Mouse (Mus musculus) limb, embryonic 14.5 days (tissue): ENCODE measurements around the gene Clec16a. TPM values are rescaled to one million over a fixed set of nuclear protein-coding genes. Genes with fewer than 3 reads are reported as not detected.

Source experiments
- ATAC-seq: fragments of 200-750 bp; cut with Nextera tagmentation; 2 replicates; pipeline ENCODE4 v1.8.0; 2017; ENCODE audit warnings: low read depth, moderate number of reproducible peaks, moderate TSS enrichment; ENCODE audit not compliant: low FRiP score
- DNase-seq: peaks from one replicate; pipeline ENCODE4 v3.0.0-alpha.2; 2015; ENCODE audit warnings: low spot score
- H3K27ac ChIP-seq: fragments of 300-500 bp; sonication (generic); replicated peaks from 2 replicates; pipeline ENCODE4 v1.5.1; 2014; ENCODE audit warnings: low read depth, mild to moderate bottlenecking, low read length, moderate library complexity, mixed read lengths
- H3K27me3 ChIP-seq: fragments of 300-500 bp; sonication (generic); 2 replicates; pipeline ENCODE4 v1.6.1; 2014; ENCODE audit warnings: low read length, mixed read lengths; ENCODE audit not compliant: control insufficient read depth, insufficient read depth
- H3K36me3 ChIP-seq: fragments of 300-500 bp; sonication (generic); 2 replicates; pipeline ENCODE4 v1.6.1; 2014; ENCODE audit warnings: mild to moderate bottlenecking, low read length, moderate library complexity, mixed read lengths; ENCODE audit not compliant: control insufficient read depth, insufficient read depth
- H3K4me1 ChIP-seq: fragments of 300-500 bp; sonication (generic); 2 replicates; pipeline ENCODE4 v1.6.1; 2014; ENCODE audit warnings: antibody characterized with exemption, low read length, mixed read lengths; ENCODE audit not compliant: control insufficient read depth, insufficient read depth
- H3K4me2 ChIP-seq: fragments of 300-500 bp; sonication (generic); replicated peaks from 2 replicates; pipeline ENCODE4 v1.6.1; 2014; ENCODE audit warnings: low read depth, mild to moderate bottlenecking, low read length, moderate library complexity; ENCODE audit not compliant: severe bottlenecking
- H3K4me3 ChIP-seq: fragments of 300-500 bp; sonication (generic); replicated peaks from 2 replicates; pipeline ENCODE4 v1.5.1; 2014; ENCODE audit warnings: low read length
- H3K9ac ChIP-seq: fragments of 300-500 bp; sonication (generic); 2 replicates; pipeline ENCODE4 v1.6.1; 2014; ENCODE audit warnings: mild to moderate bottlenecking, low read depth, low read length, moderate library complexity; ENCODE audit not compliant: severe bottlenecking
- H3K9me3 ChIP-seq: fragments of 300-500 bp; sonication (generic); 2 replicates; pipeline ENCODE4 v1.6.1; 2016; ENCODE audit warnings: low read length; ENCODE audit not compliant: control insufficient read depth
- POLR2A ChIP-seq: fragments of 200-500 bp; IDR thresholded peaks from 2 replicates; pipeline ENCODE4 v1.8.0; 2012; ENCODE audit warnings: inconsistent platforms, mild to moderate bottlenecking, moderate library complexity, borderline replicate concordance; ENCODE audit not compliant: insufficient read depth, insufficient read length; ENCODE audit errors: extremely low read depth
- WGBS: fragments of 180-500 bp; shearing (Covaris S2); extraction: QIAGEN DNeasy Blood & Tissue Kit; methylation state at CpG from one replicate; pipeline ENCODE4 v1.1.7; 2014; 5-methylcytosine and 5-hydroxymethylcytosine counted together
- polyA plus RNA-seq, 2 experiments: library from polyadenylated mRNA; depleted of rRNA in 1 of 2; stranded (reverse) in 1 of 2; unstranded in 1 of 2; fragments of >200 nt; fragmentation: Nextera tagmentation in 1 of 2; extraction: Ambion mirVana in 1 of 2; gene quantifications; 2 replicates each; pipeline versions ENCODE4 v1.2.1 to v1.2.3; 2012 to 2014

The Clec16a gene
- polyA plus RNA-seq, 2 experiments = 12.5 to 29.9 TPM

DNA sequence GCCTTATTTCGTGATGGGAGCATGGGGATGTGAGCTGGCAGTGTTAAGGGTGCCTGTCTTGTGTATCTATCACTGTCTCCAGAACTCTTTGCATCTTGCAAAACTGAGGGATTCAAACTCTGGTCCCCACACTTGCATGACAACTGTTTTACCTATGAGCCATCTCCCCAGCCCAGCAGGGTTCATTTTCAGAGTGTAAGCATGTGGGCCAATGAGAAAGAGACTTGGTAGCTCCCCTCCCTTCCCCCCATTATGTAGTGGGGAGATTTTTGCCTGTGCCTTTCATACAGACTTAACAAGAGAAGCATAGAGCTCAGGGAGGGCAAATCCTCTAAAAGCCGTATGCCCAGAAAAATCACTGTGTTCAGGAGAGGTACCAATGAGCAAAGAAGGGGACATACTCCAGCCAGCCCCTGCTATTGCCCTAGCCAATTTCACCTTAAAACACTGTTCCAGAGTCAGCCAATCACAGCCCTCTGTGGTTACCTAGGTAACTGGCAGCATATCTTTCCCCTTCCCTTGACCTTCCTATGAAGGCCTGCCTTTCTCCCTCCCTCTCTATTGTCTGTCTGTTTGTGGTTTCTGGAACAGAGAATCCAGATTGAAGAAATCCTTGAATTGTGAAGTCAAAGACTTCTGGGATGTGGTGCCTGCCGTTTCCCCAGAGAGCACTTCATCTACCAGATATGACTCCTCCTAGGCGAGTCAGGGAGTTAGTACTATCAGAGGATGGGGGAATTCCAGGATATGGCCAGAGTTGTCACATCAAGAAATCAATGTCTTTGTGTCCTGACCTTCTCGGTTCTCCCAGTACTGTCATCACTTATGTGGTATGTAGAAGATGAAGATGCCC lies 55.0 kb downstream of the Clec16a start:
- no peak overlapping the region for H3K4me3 ChIP-seq
- peaks cover 29% of the 10 kb centered on the region for H3K36me3 ChIP-seq
- ATAC-seq (no peak), DNase-seq (no peak)
- no peak for TF ChIP-seq POLR2A
- H3K27me3 ChIP-seq = no peaks in the 10 kb centered on the region
- no peaks in the 10 kb centered on the region for H3K9me3 ChIP-seq
- WGBS = 83% methylated on average over 5 of the region's 5 CpGs
- H3K27ac ChIP-seq = no peak overlapping the region
- no peaks in the 10 kb centered on the region for H3K4me1 ChIP-seq
- no peak overlapping the region for H3K4me2 ChIP-seq
- no peak overlapping the region for H3K9ac ChIP-seq

DNA sequence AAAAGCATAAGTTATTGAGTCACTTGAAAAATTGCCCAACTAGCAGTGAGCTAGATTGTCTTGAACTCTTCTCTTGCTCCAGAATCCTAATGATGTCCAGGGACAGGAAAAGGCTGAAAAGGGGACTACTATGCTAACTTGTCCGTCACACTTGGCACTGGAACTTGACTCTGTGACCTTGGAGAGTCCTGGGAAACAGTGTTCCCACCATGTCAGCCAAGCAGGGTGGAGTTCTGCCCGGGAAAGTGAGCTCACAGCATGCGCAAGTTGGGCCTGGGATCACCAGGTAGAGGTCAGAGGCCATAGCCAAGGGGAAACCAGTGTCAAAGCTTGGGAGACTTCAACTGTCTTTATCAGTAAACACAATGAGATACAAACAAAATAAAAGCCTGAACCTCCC lies 62.7 kb downstream of the Clec16a start:
- ATAC-seq = no peak
- DNase-seq = no peak
- Histone ChIP-seq H3K9ac (no peak overlapping the region), H3K27me3 (no peaks in the 10 kb centered on the region), H3K9me3 (no peaks in the 10 kb centered on the region), H3K36me3 (peaks cover 15% of the 10 kb centered on the region), H3K4me3 (no peak overlapping the region), H3K4me1 (no peaks in the 10 kb centered on the region), H3K27ac (no peak overlapping the region), H3K4me2 (no peak overlapping the region)
- no peak for TF ChIP-seq POLR2A
- 82% methylated on average over 3 of the region's 3 CpGs for WGBS

DNA sequence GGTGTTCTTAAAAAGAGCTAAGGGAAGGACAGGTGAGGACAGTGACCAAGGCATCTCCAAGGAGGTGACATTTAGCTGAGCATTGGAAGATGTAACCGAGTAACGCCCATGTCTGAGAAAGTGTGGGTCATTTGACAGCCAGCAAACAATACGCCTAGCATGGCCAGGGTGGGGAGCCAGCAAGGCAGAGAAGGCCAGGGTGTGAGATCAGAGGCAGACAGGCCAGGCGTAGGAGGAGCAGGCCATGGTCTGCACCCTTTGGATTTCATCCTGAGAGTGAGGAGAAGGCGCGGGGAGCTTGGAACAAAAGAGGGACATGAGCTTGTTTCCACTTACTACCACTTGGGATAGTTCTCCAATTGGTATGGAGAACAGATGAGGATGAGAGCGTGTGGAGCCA lies 64.8 kb downstream of the Clec16a start:
- Histone ChIP-seq H3K9ac (no peak overlapping the region), H3K9me3 (no peaks in the 10 kb centered on the region), H3K4me1 (no peaks in the 10 kb centered on the region), H3K27me3 (no peaks in the 10 kb centered on the region), H3K4me3 (no peak overlapping the region), H3K36me3 (peaks cover 31% of the 10 kb centered on the region), H3K27ac (no peak overlapping the region), H3K4me2 (no peak overlapping the region)
- 93% methylated on average over 7 of the region's 7 CpGs for WGBS
- ATAC-seq = no peak
- no peak for TF ChIP-seq POLR2A
- no peak for DNase-seq

DNA sequence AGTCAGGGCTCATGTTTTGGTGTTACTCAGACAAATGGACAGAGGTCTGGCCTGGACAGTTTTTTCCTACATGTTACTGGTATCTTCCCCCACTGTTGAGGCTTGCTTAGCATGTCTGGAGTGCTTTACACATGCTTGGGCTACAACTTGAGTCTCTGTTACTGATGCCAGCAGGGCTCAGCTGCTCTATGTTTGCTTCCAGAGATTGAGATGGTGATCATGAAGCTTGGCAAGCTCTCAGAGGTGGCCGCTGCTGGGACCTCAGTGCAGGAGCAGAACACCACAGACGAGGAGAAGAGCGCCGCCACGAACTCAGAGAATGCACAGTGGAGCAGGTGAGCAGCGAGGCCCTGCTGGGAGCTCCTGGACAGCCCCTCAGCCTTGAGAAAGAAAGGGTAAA lies 65.7 kb downstream of the Clec16a start:
- Histone ChIP-seq H3K27ac (no peak overlapping the region), H3K36me3 (peaks cover 37% of the 10 kb centered on the region), H3K4me2 (no peak overlapping the region), H3K4me1 (no peaks in the 10 kb centered on the region), H3K9ac (no peak overlapping the region), H3K4me3 (no peak overlapping the region), H3K27me3 (no peaks in the 10 kb centered on the region), H3K9me3 (no peaks in the 10 kb centered on the region)
- TF ChIP-seq POLR2A = no peak
- no peak for DNase-seq
- no peak for ATAC-seq
- WGBS = 81% methylated on average over 6 of the region's 6 CpGs

DNA sequence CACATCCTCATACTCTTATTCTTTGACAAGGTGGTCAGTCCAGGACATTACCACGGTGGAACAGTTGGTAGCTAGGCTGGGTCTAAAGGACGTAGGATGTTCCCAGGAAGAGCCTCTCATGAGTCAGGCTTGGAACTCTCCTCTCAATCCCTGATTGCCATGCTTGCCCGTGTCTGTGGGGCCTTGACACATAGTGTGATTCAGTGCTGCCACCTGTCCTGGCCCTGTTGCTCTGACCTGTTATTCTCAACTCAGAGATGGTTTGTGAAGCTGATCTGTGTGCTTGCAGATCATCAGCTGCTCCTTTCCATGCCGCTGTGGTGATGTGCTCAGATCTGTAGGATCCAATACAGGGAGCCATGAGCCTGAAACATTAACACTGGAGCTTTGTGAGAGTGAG lies 66.2 kb downstream of the Clec16a start:
- H3K27me3 ChIP-seq = no peaks in the 10 kb centered on the region
- no peak overlapping the region for H3K27ac ChIP-seq
- H3K9me3 ChIP-seq = no peaks in the 10 kb centered on the region
- H3K4me2 ChIP-seq = no peak overlapping the region
- no peak overlapping the region for H3K4me3 ChIP-seq
- WGBS = 91% methylated on average over 4 of the region's 4 CpGs
- DNase-seq (no peak), ATAC-seq (no peak)
- H3K4me1 ChIP-seq = no peaks in the 10 kb centered on the region
- no peak overlapping the region for H3K9ac ChIP-seq
- no peak for TF ChIP-seq POLR2A
- peaks cover 42% of the 10 kb centered on the region for H3K36me3 ChIP-seq
